ENCODE assay signal across 9 mouse cellular contexts in genomic region chr1:88562361-88562760, GRCm38 (mm10). TPM values are rescaled to one million over a fixed set of nuclear protein-coding genes. Genes with fewer than 3 reads are reported as not detected.
DNase-seq lines count a peak whose midpoint lies in the region; ATAC-seq and TF ChIP-seq lines count a peak whose summit lies in the region.
"Had no signal": no experiment of that assay in that cellular context is flagged by ENCODE, and none has a peak within 500 bp of the region (broad histone marks: within the 10 kb centered on the region; RNA-seq: fewer than 3 reads in every experiment).

No protein-coding gene starts in this region.

- WGBS in heart, adult 2 months = 34% methylated on average over 3 of the region's 3 CpGs
- 36% methylated on average over 3 of the region's 3 CpGs for WGBS in kidney, embryonic 15.5 days
- 20% methylated on average over 3 of the region's 3 CpGs for WGBS in neural tube, embryonic 11.5 days

- TF ChIP-seq CTCF in C2C12 (IDR thresholded peaks at IDR 0.05; ENCODE audit: control insufficient read depth, insufficient read depth, insufficient read length) = peak; percentile 80
- TF ChIP-seq CTCF in heart, adult 2 months (IDR thresholded peaks at IDR 0.05) = peak; percentile 95; the same call in 1 of the 2 replicates

- H3K36me3 ChIP-seq in C2C12 (ENCODE audit: control insufficient read depth, insufficient read depth) = peaks cover 5% of the 10 kb centered on the region
- no peaks in the 10 kb centered on the region for H3K36me3 ChIP-seq in heart, adult 2 months (ENCODE audit: control insufficient read depth, insufficient read depth, low read length)
- no peaks in the 10 kb centered on the region for H3K36me3 ChIP-seq in kidney, embryonic 15.5 days
- H3K36me3 ChIP-seq in neural tube, embryonic 11.5 days (ENCODE audit: control insufficient read depth, insufficient read depth, low read length) = no peaks in the 10 kb centered on the region
- H3K36me3 ChIP-seq: embryonic facial prominence, embryonic 13.5 days had no signal

- no peak overlapping the region for H3K4me3 ChIP-seq in C2C12 (ENCODE audit: insufficient read depth, poor library complexity, severe bottlenecking)
- no peak overlapping the region for H3K4me3 ChIP-seq in heart, adult 2 months
- H3K4me3 ChIP-seq in kidney, embryonic 15.5 days (replicated peaks) = no peak overlapping the region
- no peak overlapping the region for H3K4me3 ChIP-seq in neural tube, embryonic 11.5 days (ENCODE audit: low read depth, low read length)
- H3K4me3 ChIP-seq: embryonic facial prominence, embryonic 13.5 days had no signal

- intact Hi-C loops in heart, adult 2 months (cut with DNase I) = loop anchor here (1.0 to 10.0 kb wide), 5 partner anchors 95 to 632 kb away; no protein-coding TSS in a partner anchor

- peaks cover 13% of the 10 kb centered on the region for H3K79me2 ChIP-seq in C2C12 (ENCODE audit: control insufficient read depth, insufficient read depth)
- H3K79me2 ChIP-seq in heart, adult 2 months (replicated peaks; ENCODE audit: control insufficient read depth, insufficient read depth, low read length) = no peaks in the 10 kb centered on the region

- DNase-seq in adrenal gland, postnatal 10 days = peak; percentile 92
- DNase-seq in embryo, embryonic 11.5 days (ENCODE audit: low read depth, low spot score) = peak; percentile 59
- peak; percentile 81 to 85 for DNase-seq in heart, adult 2 months
- DNase-seq in liver = peak; percentile 83
- DNase-seq in neural tube, embryonic 11.5 days (ENCODE audit: low spot score) = peak; percentile 85
- DNase-seq in telencephalon, adult 2 months (ENCODE audit: low read depth, low spot score) = peak; percentile 32

- no peak overlapping the region for H3K9ac ChIP-seq in heart, adult 2 months (ENCODE audit: low read depth, low read length)
- H3K9ac ChIP-seq in kidney, embryonic 15.5 days = no peak overlapping the region
- no peak overlapping the region for H3K9ac ChIP-seq in neural tube, embryonic 11.5 days (ENCODE audit: low read length)
- H3K9ac ChIP-seq: embryonic facial prominence, embryonic 13.5 days had no signal

- peak; percentile 49; the same call in 1 of the 2 replicates for ATAC-seq in kidney, embryonic 15.5 days (replicated peaks; ENCODE audit: low FRiP score)
- peak; percentile 74; the same call in 1 of the 2 replicates for ATAC-seq in neural tube, embryonic 11.5 days (ENCODE audit: insufficient read depth, low FRiP score, low TSS enrichment)

- no peaks in the 10 kb centered on the region for H3K79me3 ChIP-seq in C2C12 (ENCODE audit: low read depth)

- H3K27me3 ChIP-seq in C2C12 (ENCODE audit: control insufficient read depth, insufficient read depth, insufficient read length) = no peaks in the 10 kb centered on the region
- H3K27me3 ChIP-seq in heart, adult 2 months (ENCODE audit: control insufficient read depth, insufficient read depth, low read length) = no peaks in the 10 kb centered on the region
- no peaks in the 10 kb centered on the region for H3K27me3 ChIP-seq in kidney, embryonic 15.5 days
- H3K27me3 ChIP-seq in neural tube, embryonic 11.5 days (ENCODE audit: control insufficient read depth, insufficient read depth, low read length) = no peaks in the 10 kb centered on the region
- H3K27me3 ChIP-seq: embryonic facial prominence, embryonic 13.5 days had no signal

- H3K4me1 ChIP-seq in heart, adult 2 months (ENCODE audit: control insufficient read depth, insufficient read depth, low read length) = peaks cover 2% of the 10 kb centered on the region; the same call in 1 of the 2 replicates
- peaks cover 24% of the 10 kb centered on the region for H3K4me1 ChIP-seq in kidney, embryonic 15.5 days
- H3K4me1 ChIP-seq in neural tube, embryonic 11.5 days (ENCODE audit: control insufficient read depth, insufficient read depth, low read length) = no peaks in the 10 kb centered on the region

- H3K27ac ChIP-seq in heart, adult 2 months = no peak overlapping the region
- no peak overlapping the region for H3K27ac ChIP-seq in kidney, embryonic 15.5 days
- H3K27ac ChIP-seq in neural tube, embryonic 11.5 days (ENCODE audit: low read depth, low read length) = no peak overlapping the region
- H3K27ac ChIP-seq: embryonic facial prominence, embryonic 13.5 days had no signal

- peak; percentile 74 for TF ChIP-seq EP300 in heart, adult 2 months (IDR thresholded peaks at IDR 0.05; ENCODE audit: insufficient read depth, low read depth, low read length)

- no peak overlapping the region for H3K4me2 ChIP-seq in kidney, embryonic 15.5 days
- no peak overlapping the region for H3K4me2 ChIP-seq in neural tube, embryonic 11.5 days (ENCODE audit: low read depth)
- H3K4me2 ChIP-seq: embryonic facial prominence, embryonic 13.5 days had no signal

- H3K9me3 ChIP-seq in kidney, embryonic 15.5 days (replicated peaks) = 0 out of 2 replicates have a peak, but pooled peaks cover 4% of the 10 kb centered on the region
- no peaks in the 10 kb centered on the region for H3K9me3 ChIP-seq in neural tube, embryonic 11.5 days (ENCODE audit: control insufficient read depth, low read length)
- H3K9me3 ChIP-seq: embryonic facial prominence, embryonic 13.5 days had no signal

- no peak overlapping the region for H3ac ChIP-seq in C2C12 (ENCODE audit: control insufficient read depth, insufficient read length, low read depth)

- no peak for TF ChIP-seq POLR2A in heart, adult 2 months (IDR thresholded peaks at IDR 0.05; ENCODE audit: insufficient read depth, low read depth, low read length)

TF ChIP-seq in C2C12, 6 proteins besides CTCF, POLR2A, EP300 and RAD21:
- no peak for TF ChIP-seq MYOD1 (IDR thresholded peaks at IDR 0.05; ENCODE audit: control insufficient read depth, insufficient read length, low read depth)
- TF ChIP-seq FOSL1 (IDR thresholded peaks at IDR 0.05; ENCODE audit: insufficient read depth, low read length, poor library complexity, severe bottlenecking) = no peak
- TF ChIP-seq MAX (IDR thresholded peaks at IDR 0.05) = no peak
- TF ChIP-seq USF1 (IDR thresholded peaks at IDR 0.05; ENCODE audit: low read depth) = no peak
- no peak for TF ChIP-seq MYOG (IDR thresholded peaks at IDR 0.05; ENCODE audit: control insufficient read depth, extremely low read depth, insufficient read length)
- no peak for TF ChIP-seq CEBPB (IDR thresholded peaks at IDR 0.05; ENCODE audit: low read depth)

RNA-seq across cellular contexts. Expression of gene Glrp1, which starts 52.5 kb away (rescaled TPM):
- polyA plus RNA-seq in C2C12 (2012; fragmentation: generic; extraction: Trizol) = 1.3 TPM
- total RNA-seq in adrenal gland, postnatal 10 days (2021) = not detected
- under 1 TPM in 1 of 2 experiments, not detected in 1; 0.16 TPM for total RNA-seq in heart, adult 2 months (2021)
- 0.08 TPM in 1 of 2 replicates, not detected in the other for polyA plus RNA-seq in heart, adult 2 months (2012; rRNA removed)
- not detected in 2 replicates for polyA plus RNA-seq in kidney, embryonic 15.5 days (2015; fragmentation: Nextera tagmentation; extraction: Ambion mirVana)
- not detected in 2 replicates for polyA plus RNA-seq in neural tube, embryonic 11.5 days (2014; fragmentation: Nextera tagmentation; extraction: Ambion mirVana)
- polyA plus RNA-seq: embryonic facial prominence, embryonic 13.5 days had no signal

Comparison
In these comparisons a context has a peak if more than half of its experiments do, and no peak if none do; other contexts are left out.
1. DNase-seq: peak in every context shown above with its lines; median percentile 92 in adrenal gland, postnatal 10 days; 85 in neural tube, embryonic 11.5 days; 83 in heart, adult 2 months; 83 in liver; 59 in embryo, embryonic 11.5 days; 32 in telencephalon, adult 2 months.